Mouse (Mus musculus) retina, postnatal 1 day (tissue): ENCODE results near the gene Pkd2.
"Not testable (repeated sequence)": the region's sequence is repeated elsewhere in the genome, so short reads cannot be mapped to it uniquely, and the experiment has no call there.

ENCODE experiments used
- DNase-seq: peaks from one replicate; pipeline ENCODE4 v3.0.0-alpha.2; 2012

Pkd2 gene

GRCm38 (mm10) chr5:104458832-104459705 is at the start of gene Pkd2:
Gene Pkd2 (plus strand): TSS chr5:104459450.
- DNase-seq: peak; percentile 87

GRCm38 (mm10) chr5:104415999-104416398 is 43.3 kb upstream of the Pkd2 start:
- DNase-seq: no peak

- DNase-seq: no peak
These were observed 42.2 kb upstream of the Pkd2 start for GRCm38 (mm10) chr5:104417028-104417427.

- no peak for DNase-seq
These were observed 41.5 kb upstream of the Pkd2 start for GRCm38 (mm10) chr5:104417721-104418120.

GRCm38 (mm10) chr5:104422039-104422438 is 37.2 kb upstream of the Pkd2 start:
- DNase-seq: no peak

- no peak for DNase-seq
These were observed 35.4 kb upstream of the Pkd2 start for GRCm38 (mm10) chr5:104423861-104424260.

- no peak for DNase-seq
These were observed 33.3 kb upstream of the Pkd2 start for GRCm38 (mm10) chr5:104425949-104426348.

- DNase-seq: peak; percentile 40
These were observed 26.4 kb upstream of the Pkd2 start for GRCm38 (mm10) chr5:104432886-104433285.

GRCm38 (mm10) chr5:104433968-104434565 is 25.2 kb upstream of the Pkd2 start:
- DNase-seq: no peak

GRCm38 (mm10) chr5:104434835-104435301 is 24.4 kb upstream of the Pkd2 start, which contains the start of gene Spp1:
Gene Spp1 (plus strand): TSS chr5:104435118.
- DNase-seq: no peak

GRCm38 (mm10) chr5:104436406-104437076 is 22.7 kb upstream of the Pkd2 start:
- DNase-seq: no peak

- no peak for DNase-seq
These were observed 16.9 kb upstream of the Pkd2 start for GRCm38 (mm10) chr5:104442396-104442795.

GRCm38 (mm10) chr5:104442850-104443249 is 16.4 kb upstream of the Pkd2 start:
- no peak for DNase-seq

- DNase-seq: peak; percentile 75
These were observed 13.1 kb upstream of the Pkd2 start for GRCm38 (mm10) chr5:104446156-104446555.

GRCm38 (mm10) chr5:104448346-104448745 is 10.9 kb upstream of the Pkd2 start:
- not testable (repeated sequence) for DNase-seq

GRCm38 (mm10) chr5:104449491-104449890 is 9.8 kb upstream of the Pkd2 start:
- no peak for DNase-seq

- no peak for DNase-seq
These were observed 6.2 kb upstream of the Pkd2 start for GRCm38 (mm10) chr5:104453075-104453474.

- no peak for DNase-seq
These were observed 4.7 kb upstream of the Pkd2 start for GRCm38 (mm10) chr5:104454564-104454963.

- DNase-seq: peak; percentile 73
These were observed 631 bp downstream of the Pkd2 start for GRCm38 (mm10) chr5:104459706-104460455.

- no peak for DNase-seq
These were observed 1.2 kb downstream of the Pkd2 start for GRCm38 (mm10) chr5:104460456-104460838.

- DNase-seq: peak; percentile 26
These were observed 1.6 kb downstream of the Pkd2 start for GRCm38 (mm10) chr5:104460856-104461255.

- no peak for DNase-seq
These were observed 6.0 kb downstream of the Pkd2 start for GRCm38 (mm10) chr5:104465279-104465678.

GRCm38 (mm10) chr5:104465731-104466130 is 6.5 kb downstream of the Pkd2 start:
- DNase-seq: no peak
